Mouse (Mus musculus) ovary, postnatal 14 days (tissue): ENCODE measurements around the gene Rab11fip2.

Source experiments
- DNase-seq: peaks from one replicate; pipeline ENCODE4 v3.0.0; 2022; ENCODE audit warnings: low spot score

Gene Rab11fip2

GRCm38 (mm10) chr19:59853061-59853460 lies 90.4 kb downstream of the Rab11fip2 start:
- DNase-seq, result no peak
